Mouse (Mus musculus): ENCODE measurements around the gene Fcgr1.
A peak's percentile ranks its signal among the peaks of the same experiment; 100 is the strongest.
"Not testable (repeated sequence)": the region's sequence is repeated elsewhere in the genome, so short reads cannot be mapped to it uniquely, and the experiment has no call there.

Gene Fcgr1

DNA sequence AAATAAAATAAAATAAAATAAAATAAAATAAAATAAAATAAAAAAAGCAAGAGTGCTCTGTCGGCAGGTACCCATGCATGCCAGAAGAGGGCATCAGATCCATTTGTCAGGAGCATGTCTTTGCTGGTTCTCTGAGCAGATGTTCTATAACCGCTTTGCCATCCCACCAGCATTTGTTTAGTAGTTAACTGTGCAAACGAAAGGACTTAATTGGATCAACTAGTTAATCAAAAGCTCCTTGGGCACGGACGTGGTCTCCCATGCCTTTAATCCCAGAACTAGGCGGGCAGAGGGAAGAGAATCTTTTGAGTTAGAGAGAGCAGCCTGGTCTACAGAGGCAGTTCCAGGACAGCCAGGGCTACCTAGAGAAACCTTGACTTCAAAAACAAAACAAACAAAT is 33.4 kb upstream of the Fcgr1 start:
- no peak for DNase-seq (ENCODE audit: low spot score)

DNA sequence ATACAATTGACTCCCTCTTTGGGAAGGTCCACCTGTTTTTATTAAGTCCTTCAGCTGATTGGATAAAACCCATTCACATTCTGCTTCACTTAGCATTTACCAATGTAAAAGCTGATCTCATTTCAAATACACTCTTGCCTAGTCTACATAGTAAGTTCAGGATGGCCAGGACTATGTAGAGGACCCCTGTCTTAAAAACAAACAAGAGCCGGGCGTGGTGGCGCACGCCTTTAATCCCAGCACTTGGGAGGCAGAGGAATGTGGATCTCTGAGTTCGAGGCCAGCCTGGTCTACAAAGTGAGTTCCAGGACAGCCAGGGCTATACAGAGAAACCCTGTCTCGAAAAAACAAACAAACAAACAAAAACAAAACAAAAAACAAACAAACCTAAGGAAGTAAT is 30.0 kb upstream of the Fcgr1 start:
- not testable (repeated sequence) for DNase-seq (ENCODE audit: low spot score)

DNA sequence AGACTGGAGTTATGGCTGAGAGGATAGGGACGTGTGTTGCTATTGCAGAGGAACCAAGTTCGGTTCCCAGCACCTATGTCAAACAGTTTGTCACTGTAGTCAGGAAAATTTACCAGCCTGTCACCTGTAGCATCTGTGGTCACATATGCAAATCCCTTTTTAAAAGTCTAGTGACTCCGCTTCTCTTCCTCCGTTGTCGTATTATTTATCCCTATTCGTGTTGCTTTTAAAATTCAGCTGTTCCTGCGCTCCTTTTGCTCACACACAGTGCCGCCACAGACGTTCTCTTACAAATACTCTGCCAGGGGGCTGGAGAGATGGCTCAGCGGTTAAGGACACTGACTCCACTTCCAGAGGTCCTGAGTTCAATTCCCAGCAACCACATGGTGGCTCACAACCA is 28.8 kb upstream of the Fcgr1 start:
- DNase-seq (ENCODE audit: low spot score) = no peak

DNA sequence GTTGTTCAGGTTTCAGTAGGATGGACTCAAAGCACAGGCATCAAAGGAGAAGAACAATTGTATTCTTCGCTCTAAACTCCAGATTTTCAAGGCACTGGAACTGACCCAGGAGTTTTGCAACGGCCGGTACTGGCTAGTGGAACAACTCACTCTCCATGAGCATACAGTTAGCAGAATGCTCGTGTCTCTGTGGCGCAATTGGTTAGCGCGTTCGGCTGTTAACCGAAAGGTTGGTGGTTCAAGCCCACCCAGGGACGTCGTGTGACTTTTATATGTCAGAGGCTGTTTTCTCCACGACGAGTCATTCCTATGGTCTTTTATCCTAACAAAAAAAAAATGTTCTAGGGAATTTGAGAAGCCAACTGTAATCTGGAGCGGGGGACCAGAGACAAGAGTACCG is 28.1 kb upstream of the Fcgr1 start:
- DNase-seq (ENCODE audit: low spot score) = no peak

DNA sequence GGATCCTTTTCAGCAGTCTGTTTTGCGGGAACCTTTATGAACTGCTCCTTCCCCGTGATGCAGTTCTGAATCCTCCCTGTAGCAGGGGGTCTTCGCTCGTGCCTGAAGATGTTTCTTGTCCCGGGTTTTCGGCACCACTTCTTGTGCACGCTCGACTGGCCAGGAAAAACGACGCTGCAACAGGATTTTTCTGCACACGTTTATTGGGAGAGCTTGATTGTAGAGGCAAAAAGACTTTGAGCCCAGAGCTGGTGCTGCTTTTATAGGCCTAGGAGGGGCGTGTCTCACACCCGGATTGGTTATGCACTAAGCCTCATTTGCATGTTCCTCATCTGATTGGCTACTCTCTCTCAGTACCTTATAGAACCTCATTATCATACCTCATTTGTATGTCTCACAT is 26.2 kb upstream of the Fcgr1 start:
- DNase-seq (ENCODE audit: low spot score) = not testable (repeated sequence)

DNA sequence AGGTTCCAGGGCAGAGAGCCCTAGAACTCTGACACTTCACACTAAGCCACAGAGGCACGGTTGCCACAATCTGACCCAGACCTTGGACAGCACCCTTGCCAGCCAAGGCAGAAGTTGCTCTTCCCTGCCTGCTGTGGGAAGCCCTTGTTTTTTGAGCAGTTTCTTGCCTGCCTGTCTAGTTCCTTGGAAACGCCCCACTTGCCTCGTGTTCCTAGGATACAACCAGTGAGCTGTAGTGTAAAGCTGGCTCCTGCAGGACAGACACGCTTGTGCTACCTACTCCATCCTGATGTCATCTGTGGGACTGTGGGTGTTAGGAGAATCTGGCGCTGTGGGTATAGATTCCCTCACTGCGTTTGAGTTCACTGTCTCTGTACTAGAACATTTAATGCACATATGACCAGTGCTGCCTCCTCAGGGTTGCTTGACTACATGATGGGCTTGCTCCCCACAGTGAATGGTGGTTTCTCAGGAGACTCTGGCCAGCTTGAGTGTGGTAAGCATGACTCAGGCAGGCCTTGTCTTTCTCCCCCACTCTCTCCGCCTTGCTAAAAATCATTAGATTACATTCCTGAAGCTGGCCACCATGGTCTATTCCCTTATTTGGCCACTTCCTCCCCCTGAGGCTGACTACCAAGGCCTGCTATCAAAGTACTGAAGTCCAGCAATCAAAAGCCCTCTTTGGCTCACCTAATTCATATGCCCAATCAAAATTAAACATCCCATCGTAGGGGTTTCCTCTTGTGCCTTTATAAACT is 18.8 kb upstream of the Fcgr1 start:
- no peak for DNase-seq (ENCODE audit: low spot score)

DNA sequence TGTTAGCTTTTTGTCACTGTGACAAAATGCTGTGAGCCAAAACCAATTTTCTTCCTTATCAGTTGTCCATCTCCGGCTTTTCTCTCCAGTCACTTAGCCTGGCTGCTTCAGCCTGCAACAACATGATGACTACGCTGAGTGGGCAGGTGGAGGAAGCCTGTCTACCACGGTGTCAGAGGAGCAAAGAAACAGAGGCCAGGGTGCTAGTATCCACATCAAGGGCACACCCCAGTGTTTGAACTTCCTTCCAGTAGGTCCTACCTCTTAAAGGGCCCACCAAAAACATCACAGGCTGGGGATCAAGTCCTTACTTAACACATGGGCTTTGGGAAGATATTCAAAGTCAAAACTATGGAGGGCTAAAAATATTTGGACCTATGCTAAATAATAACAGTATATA is 15.7 kb upstream of the Fcgr1 start:
- DNase-seq (ENCODE audit: low spot score) = no peak

DNA sequence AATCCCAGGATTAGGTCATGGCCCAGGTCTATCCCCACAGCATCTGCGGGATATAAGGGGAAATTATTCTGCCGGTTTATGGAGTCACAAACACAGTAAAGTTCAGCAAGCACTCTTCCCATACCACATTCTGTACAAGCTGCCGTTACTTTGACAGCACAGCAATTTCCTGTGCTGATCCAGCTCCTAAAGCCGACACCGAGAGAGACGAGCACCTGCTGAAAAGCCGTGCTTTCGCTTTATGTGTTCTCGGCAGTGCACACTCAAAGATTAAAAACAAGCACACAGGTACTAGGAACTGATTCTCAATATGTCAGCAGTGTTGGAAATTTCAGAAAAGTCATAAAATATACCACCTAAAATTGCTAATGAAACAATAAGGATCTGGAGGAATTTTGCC is 12.7 kb upstream of the Fcgr1 start:
- no peak for DNase-seq (ENCODE audit: low spot score)

DNA sequence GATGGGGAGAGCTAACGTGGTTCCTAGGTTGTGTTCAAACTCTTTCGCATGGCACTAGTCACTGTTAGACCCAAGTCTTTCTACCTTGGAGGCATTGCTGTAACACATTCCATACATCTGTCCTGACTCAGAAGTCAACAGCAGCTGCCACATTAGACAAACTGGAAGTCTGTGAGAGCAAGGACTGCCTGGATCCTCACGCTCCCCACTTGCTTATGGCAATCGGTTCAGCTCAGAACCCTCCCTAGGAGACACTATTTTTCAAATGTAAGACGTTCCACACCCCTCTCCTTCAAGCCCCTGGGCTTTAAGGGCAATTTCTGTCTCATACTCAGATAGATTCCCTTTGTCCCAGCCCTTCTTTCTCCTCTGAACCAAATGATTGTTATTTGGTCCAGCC is 8.3 kb upstream of the Fcgr1 start:
- no peak for DNase-seq (ENCODE audit: low spot score)

DNA sequence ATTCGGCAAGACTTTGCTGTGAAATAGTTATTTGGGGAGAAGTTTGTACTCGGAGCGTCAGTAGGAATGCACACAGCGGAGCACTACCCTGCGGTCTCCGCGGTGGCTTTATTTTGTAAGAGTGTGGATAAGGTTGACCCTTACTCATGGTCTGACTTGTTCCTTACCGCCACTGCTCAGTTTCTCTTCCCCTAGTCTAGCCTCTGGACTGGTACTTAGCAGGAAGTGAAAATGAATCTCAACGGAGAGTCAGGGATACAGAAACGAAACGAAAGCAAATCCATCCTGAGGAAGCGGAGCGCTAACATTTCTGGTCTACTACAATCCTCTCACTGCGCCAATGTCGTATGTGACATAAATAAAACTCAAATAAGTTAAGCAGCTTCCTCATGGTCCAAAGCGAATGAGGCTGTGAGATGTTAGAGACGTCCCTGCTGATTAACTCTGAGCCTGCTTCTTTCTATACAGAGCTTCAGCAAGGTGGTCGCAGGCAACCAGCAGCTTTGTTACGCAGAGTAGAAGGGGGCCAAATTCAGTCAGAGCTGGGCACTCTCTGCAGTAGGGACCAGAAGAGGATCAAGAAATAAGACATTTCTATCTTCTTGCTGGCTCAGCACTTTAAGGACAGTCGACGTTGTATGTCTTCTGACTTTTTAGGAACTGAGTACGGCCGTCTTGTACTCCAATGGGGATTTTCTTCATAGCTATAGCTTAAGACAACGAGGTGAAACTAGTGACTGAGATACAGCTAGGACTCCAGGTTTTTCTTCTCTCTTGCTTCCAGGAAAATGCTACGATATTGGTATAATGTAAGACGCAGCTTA is 7.1 kb upstream of the Fcgr1 start:
- DNase-seq (ENCODE audit: low spot score) = no peak

DNA sequence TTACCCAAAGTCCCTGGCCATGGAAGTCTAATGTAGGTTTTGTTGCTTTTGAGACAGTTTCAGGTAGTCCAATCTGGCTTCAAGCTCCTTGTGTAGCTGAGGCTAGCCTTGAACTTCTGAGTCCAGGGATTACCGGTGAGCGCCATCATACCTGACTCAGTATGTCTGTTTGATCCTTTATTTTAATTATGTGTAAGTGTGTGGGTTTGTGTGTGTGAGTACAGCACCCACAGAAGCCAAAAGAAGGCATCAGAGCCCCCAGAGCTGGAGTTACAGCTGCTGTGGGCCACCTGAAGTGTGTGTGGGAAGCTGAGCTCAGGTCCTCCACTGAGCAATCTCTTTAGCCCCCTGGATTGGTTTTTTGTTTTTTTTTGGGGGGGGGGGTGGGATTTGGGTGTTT is 5.8 kb upstream of the Fcgr1 start:
- DNase-seq (ENCODE audit: low spot score) = no peak

DNA sequence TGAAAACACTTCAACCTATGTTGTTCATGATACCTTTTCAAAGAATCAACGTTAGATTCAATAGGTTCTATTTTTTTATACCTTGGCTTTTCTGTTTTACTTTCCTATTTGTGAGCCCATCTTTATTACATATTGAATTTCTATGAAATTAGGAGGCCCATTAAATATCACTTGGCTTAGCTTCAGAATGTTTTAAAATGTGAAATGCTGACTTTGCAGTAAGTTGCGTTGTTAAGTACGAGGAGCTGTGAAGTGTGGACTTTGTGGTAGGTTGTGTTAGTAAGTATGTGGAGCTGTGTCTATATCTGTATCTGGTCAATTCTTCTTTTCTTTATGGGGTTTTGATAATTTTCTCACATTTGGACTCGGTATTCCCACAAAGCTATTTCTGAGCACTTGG is 4.6 kb upstream of the Fcgr1 start:
- no peak for DNase-seq (ENCODE audit: low spot score)

DNA sequence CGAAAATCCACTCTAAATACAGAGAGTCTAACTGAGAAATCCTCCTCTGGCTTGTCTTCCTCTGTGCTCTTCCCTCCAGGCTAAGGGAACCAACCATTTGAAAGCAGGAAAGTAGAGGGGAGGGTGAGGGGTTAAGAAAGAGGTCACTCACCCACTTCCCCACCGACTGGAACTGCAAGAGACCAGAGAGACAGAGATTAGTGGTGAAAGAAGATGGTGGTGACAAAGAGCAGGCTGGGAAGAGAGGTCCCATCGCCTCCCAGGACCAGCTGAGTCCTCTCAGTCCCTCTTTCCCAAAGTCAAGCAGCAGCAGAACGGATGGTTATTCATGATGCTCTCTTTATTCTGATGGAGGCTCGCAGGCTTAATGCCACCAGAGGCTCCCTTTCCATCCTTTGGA is 401 bp downstream of the Fcgr1 start:
- DNase-seq (ENCODE audit: low spot score) = no peak

DNA sequence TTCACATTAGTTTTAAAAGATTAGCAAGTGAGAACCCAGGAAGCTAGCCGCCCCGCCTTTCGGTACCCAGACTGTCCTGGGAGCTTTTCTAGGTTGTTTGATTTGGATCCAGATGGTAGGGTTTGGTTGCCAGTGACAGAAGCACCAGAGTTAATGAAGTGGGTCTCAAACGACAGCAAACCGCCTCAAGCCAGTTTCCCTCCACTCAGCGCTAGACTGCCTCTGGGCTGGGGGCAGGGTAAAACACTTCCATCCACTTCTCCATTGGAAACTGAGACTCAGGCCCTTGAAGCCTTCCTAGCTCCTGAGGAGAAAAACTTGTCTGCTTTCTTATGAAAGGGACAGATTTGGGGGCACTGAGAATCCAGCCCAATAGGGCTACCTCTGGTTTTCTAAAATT is 1.1 kb downstream of the Fcgr1 start:
- no peak for DNase-seq (ENCODE audit: low spot score)

DNA sequence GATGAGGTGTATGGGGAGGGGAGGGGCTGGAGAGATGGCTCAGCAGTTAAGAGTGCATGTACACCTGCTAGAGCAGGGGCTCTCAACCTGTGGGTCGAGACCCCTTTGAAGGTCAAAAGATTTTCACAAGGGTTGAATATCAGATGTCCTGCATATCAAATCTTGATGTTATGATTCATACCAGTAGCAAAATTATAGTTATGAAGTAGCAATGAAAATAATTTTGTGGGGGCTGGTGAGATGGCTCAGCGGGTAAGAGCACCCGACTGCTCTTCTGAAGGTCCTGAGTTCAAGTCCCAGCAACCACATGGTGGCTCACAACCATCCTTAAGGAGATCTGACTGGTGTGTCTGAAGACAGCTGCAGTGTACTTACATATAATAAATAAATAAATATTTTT is 3.0 kb downstream of the Fcgr1 start:
- DNase-seq (ENCODE audit: low spot score) = not testable (repeated sequence)

DNA sequence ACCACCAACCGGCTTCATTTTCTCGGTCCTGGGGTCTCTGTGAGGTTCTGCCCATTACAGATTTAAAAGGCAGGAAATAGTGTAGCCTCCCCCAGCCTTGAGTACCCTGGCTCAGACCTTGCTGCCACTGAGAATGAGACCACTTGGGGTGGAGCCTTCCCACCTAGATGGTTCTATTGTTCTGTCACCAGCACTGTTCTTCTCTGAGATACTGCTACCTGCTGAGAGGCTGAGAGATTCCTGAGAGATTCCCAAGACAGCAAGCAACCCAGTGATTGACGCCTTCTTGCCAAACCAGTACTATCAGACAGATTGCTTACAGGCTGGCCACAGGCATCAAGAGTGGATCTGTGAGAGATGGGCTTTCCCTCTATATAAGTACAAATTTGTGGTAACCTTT is 4.6 kb downstream of the Fcgr1 start:
- no peak for DNase-seq (ENCODE audit: low spot score)

DNA sequence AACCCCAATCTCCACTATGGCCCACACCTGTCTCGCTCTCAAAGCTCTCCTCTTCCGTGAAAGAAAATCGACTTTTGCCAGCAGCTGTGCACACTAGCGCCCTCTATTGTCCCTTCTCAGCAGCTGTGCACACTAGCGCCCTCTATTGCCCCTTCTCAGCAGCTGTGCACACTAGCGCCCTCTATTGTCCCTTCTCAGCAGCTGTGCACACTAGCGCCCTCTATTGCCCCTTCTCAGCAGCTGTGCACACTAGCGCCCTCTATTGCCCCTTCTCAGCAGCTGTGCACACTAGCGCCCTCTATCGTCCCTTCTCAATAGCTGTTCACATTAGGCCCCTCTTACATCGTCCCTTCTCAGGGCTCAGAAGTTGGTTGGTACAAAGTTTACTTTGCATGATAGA is 6.4 kb downstream of the Fcgr1 start:
- DNase-seq (ENCODE audit: low spot score) = not testable (repeated sequence)

DNA sequence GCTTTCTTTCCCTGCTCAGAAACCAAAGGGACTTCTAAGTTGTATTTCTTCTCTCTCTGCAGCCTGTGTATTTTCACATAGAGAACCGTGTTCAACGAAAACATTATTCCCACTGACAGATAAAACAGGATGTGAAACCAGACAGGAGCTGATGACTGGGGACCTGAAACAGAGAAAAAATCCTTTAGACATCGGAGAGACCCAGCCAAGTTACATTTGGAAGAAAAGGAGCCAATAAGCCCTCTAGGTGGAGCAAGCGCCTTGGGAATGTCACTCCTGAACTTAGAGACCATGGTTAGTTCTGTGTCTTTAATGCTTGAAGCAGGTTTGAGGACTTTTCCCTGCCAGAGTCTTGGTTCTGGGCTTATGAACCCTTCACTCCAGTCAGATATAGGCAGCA is 9.3 kb downstream of the Fcgr1 start:
- DNase-seq (ENCODE audit: low spot score) = no peak

DNA sequence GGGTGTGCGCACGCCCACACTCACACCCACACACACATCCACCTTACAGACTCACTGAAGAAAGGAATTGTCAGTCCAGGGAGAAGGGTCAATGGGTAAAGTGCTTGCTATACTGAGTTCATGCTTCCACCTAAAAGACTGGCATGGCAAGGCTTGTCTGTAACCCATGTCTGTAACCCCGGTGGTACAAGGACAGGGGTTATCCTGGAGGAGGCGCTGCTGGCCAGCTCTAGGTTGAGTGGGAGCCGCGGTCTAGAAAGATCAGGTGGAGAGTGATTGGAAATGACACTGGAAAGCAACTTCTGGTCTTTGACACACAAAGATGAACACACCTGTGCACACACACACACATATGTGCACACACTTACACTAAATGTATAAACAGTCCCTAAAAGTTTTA is 13.1 kb downstream of the Fcgr1 start:
- DNase-seq (ENCODE audit: low spot score) = no peak

DNA sequence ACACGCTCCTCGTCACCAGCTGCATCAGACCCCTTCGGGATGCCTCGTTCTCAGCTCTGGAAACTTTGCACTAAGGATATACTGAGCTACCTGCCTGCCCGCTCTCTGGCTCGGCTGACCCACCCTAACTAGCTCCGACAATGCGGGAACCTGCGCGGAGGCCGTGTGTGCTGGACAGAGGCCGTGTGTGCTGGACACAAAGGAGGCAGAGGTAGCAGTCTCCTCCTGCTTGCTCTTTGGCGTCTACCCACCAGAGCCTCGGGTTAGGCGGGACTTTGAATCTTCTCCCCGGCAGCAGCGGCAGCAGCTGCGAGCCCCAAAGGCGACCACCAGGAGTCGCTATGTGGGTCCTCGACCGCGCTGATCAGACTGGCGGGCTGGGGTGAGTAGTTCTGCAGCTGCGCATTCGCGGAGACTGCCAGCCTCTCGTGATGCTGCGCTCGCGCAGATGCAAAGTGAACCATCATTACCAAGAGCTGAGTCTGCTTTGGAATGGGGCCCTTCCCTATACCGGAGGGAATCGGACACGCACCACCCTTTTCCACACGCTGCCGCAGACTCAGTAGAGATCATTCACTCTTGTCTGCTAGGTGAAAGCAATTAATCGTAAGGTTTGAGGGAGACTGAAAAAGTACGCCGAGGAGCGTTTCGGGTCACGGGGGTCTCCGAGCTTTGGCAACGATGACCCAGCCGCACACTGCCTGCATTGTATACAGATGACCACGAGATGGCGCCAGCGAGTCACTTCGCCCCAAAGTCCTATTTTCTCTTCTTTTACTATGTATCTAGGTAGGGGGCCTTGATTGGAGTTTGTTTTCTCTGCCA is 15.8 kb downstream of the Fcgr1 start:
- peak; percentile 86 for DNase-seq (ENCODE audit: low spot score)

DNA sequence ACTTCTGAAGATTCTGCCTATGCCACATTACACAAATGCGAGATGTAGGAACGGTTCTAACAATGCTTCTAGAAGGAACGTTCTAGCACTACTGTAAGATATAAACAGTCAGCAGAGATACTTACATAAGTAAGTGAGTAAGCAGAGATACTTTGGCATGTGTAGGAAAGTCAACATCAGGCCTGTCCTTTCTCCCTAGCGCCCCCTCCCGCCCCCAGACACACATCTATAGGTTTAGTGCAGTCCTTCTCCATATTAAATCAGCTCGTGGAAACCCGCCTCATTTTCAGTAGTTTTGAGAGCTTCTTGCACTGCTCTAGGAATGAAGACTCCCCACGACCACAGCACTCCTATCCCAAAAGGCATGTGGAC is 16.4 kb downstream of the Fcgr1 start:
- DNase-seq (ENCODE audit: low spot score) = peak; percentile 49

DNA sequence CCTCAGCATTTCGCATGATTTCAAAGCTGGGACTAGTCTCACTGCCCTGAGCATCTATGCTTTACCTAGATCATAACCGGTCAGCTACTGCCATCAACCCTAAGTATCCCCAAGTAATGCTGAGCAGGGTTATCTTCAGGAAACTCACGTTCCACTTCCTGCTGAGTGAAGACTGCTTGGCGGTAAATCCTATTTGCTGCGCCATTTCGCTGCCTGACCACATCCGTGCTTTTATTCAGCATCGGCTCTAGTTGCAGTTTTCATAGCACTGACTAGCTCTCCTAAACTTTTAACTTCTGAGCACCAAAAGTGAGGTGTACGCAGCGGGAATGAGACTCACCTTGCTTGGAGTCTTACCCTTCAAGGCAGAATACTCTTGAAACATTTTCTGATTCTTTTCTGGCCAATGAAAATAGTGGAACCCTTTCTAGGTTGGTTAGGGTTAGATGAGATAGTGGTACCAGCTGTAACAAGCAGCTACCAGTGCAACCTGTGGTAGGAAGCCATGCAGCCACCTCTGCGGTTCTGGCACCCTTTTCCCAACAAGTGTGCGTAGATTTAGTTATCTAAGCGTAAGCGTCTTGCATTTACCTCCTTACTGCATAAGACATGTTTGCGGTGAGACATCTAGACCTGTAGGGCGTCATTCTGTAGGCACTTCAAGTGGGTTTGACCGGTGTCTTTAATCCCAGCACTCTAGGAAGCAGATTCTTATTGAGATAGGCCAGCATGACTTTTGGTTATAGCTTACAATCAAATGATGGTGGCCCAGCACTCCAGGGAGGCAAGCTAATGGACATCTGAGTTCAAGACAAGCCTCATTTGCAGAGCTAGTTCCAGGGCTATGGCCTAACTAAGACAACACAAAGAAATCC is 19.9 kb downstream of the Fcgr1 start:
- DNase-seq (ENCODE audit: low spot score) = peak; percentile 45
